Mouse (Mus musculus): ENCODE measurements around the gene Klk4. TPM values are rescaled to one million over a fixed set of nuclear protein-coding genes. Genes with fewer than 3 reads are reported as not detected.

The Klk4 gene
- polyA plus RNA-seq, 1 experiment = not detected

GRCm38 (mm10) chr7:43928521-43928920 lies 47.6 kb downstream of the Klk4 start:
- TF ChIP-seq CTCF (IDR thresholded peaks at IDR 0.05; ENCODE audit: insufficient read depth, low read depth, low read length) (no peak), POLR2A (IDR thresholded peaks at IDR 0.05; ENCODE audit: insufficient read depth, low read depth, low read length) (no peak)
- WGBS = 38% methylated on average over 4 of the region's 4 CpGs

DNA sequence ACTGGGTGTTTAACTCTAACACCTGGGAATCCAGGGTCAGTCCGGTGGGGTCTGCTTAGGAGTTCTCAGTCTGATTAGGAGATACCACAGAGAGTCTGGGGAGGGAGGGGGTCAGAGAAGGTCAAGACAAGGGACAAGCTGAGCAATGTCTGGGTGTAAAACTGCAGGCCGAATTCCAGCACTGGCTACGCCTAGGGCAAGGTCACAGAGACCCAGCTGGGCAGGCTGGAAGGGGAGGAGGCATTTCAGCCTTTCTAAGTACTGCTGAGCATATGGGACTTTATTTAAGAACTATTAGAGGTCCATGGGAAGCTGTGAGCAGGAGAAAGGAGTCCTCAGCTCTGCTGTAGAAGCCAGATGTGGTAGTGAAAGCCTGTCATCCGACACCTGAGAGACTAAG lies 51.4 kb downstream of the Klk4 start:
- no peak for TF ChIP-seq POLR2A (IDR thresholded peaks at IDR 0.05; ENCODE audit: insufficient read depth, low read depth, low read length)
- TF ChIP-seq CTCF (IDR thresholded peaks at IDR 0.05; ENCODE audit: insufficient read depth, low read depth, low read length) = no peak
- Histone ChIP-seq H3K4me3 (ENCODE audit: insufficient read depth, low read depth, low read length) (no peak overlapping the region), H3K27ac (ENCODE audit: insufficient read depth, low read depth, low read length) (no peak overlapping the region), H3K4me1 (ENCODE audit: control insufficient read depth, insufficient read depth, low read length) (no peaks in the 10 kb centered on the region)
- 67% methylated on average over 4 of the region's 4 CpGs for WGBS

More at GRCm38 (mm10) chr7:43928521-43928920, 47.6 kb downstream of the Klk4 start:
- no peak overlapping the region for H3K4me3 ChIP-seq (ENCODE audit: insufficient read depth, low read depth, low read length)
- no peaks in the 10 kb centered on the region for H3K4me1 ChIP-seq (ENCODE audit: control insufficient read depth, insufficient read depth, low read length)
- H3K27ac ChIP-seq (ENCODE audit: insufficient read depth, low read depth, low read length) = no peak overlapping the region

- TF ChIP-seq POLR2A (IDR thresholded peaks at IDR 0.05; ENCODE audit: insufficient read depth, low read depth, low read length) (no peak), CTCF (IDR thresholded peaks at IDR 0.05; ENCODE audit: insufficient read depth, low read depth, low read length) (no peak)
- H3K4me1 ChIP-seq (ENCODE audit: control insufficient read depth, insufficient read depth, low read length) = no peaks in the 10 kb centered on the region
- no peak within 1 kb of the TSS for H3K27ac ChIP-seq (ENCODE audit: insufficient read depth, low read depth, low read length)
- WGBS = 88% methylated on average over 3 of the region's 3 CpGs
- H3K4me3 ChIP-seq (ENCODE audit: insufficient read depth, low read depth, low read length) = no peak within 1 kb of the TSS
Observed at GRCm38 (mm10) chr7:43933440-43933839, 52.5 kb downstream of the Klk4 start, which contains the start of gene Klk15. Klk15 (plus strand) TSS chr7:43933740.

- WGBS = 66% methylated on average over 3 of the region's 3 CpGs
- H3K4me3 ChIP-seq (ENCODE audit: insufficient read depth, low read depth, low read length) = no peak overlapping the region
- TF ChIP-seq CTCF (IDR thresholded peaks at IDR 0.05; ENCODE audit: insufficient read depth, low read depth, low read length) = no peak
- no peak for TF ChIP-seq POLR2A (IDR thresholded peaks at IDR 0.05; ENCODE audit: insufficient read depth, low read depth, low read length)
- H3K27ac ChIP-seq (ENCODE audit: insufficient read depth, low read depth, low read length) = no peak overlapping the region
- H3K4me1 ChIP-seq (ENCODE audit: control insufficient read depth, insufficient read depth, low read length) = no peaks in the 10 kb centered on the region
Observed at GRCm38 (mm10) chr7:43934747-43935146, 53.8 kb downstream of the Klk4 start.

Other genes starting within 250 kb of the Klk4 start
- not detected in 2 replicates for gene Ceacam18, start 246.5 kb upstream of the Klk4 start, polyA plus RNA-seq (2012; ENCODE audit: insufficient read depth, insufficient read length, low replicate concordance, missing spikeins)
- not detected in 2 replicates for gene Siglece, start 221.0 kb upstream of the Klk4 start, polyA plus RNA-seq (2012; ENCODE audit: insufficient read depth, insufficient read length, low replicate concordance, missing spikeins)
- not detected in 2 replicates for gene Ctu1, start 209.1 kb upstream of the Klk4 start, polyA plus RNA-seq (2012; ENCODE audit: insufficient read depth, insufficient read length, low replicate concordance, missing spikeins)
- gene Klk14, start 190.7 kb upstream of the Klk4 start, polyA plus RNA-seq (2012; ENCODE audit: insufficient read depth, insufficient read length, low replicate concordance, missing spikeins) = not detected in 2 replicates
- gene Klk13, start 168.6 kb upstream of the Klk4 start, polyA plus RNA-seq (2012; ENCODE audit: insufficient read depth, insufficient read length, low replicate concordance, missing spikeins) = not detected in 2 replicates
- gene Klk12, start 112.3 kb upstream of the Klk4 start, polyA plus RNA-seq (2012; ENCODE audit: insufficient read depth, insufficient read length, low replicate concordance, missing spikeins) = not detected in 2 replicates
- not detected in 2 replicates for gene Klk11, start 106.6 kb upstream of the Klk4 start, polyA plus RNA-seq (2012; ENCODE audit: insufficient read depth, insufficient read length, low replicate concordance, missing spikeins)
- gene Klk10, start 100.1 kb upstream of the Klk4 start, polyA plus RNA-seq (2012; ENCODE audit: insufficient read depth, insufficient read length, low replicate concordance, missing spikeins) = not detected in 2 replicates
- gene Klk9, start 89.3 kb upstream of the Klk4 start, polyA plus RNA-seq (2012; ENCODE audit: insufficient read depth, insufficient read length, low replicate concordance, missing spikeins) = not detected in 2 replicates
- gene Klk8, start 83.6 kb upstream of the Klk4 start, polyA plus RNA-seq (2012; ENCODE audit: insufficient read depth, insufficient read length, low replicate concordance, missing spikeins) = not detected in 2 replicates
- gene Klk7, start 69.9 kb upstream of the Klk4 start, polyA plus RNA-seq (2012; ENCODE audit: insufficient read depth, insufficient read length, low replicate concordance, missing spikeins) = not detected in 2 replicates
- not detected in 2 replicates for gene Klk6, start 56.7 kb upstream of the Klk4 start, polyA plus RNA-seq (2012; ENCODE audit: insufficient read depth, insufficient read length, low replicate concordance, missing spikeins)
- gene Klk5, start 39.2 kb upstream of the Klk4 start, polyA plus RNA-seq (2012; ENCODE audit: insufficient read depth, insufficient read length, low replicate concordance, missing spikeins) = not detected in 2 replicates
- gene Klk15, start 52.6 kb downstream of the Klk4 start, polyA plus RNA-seq (2012; ENCODE audit: insufficient read depth, insufficient read length, low replicate concordance, missing spikeins) = not detected in 2 replicates
- not detected in 2 replicates for gene Klk1b8, start 69.5 kb downstream of the Klk4 start, polyA plus RNA-seq (2012; ENCODE audit: insufficient read depth, insufficient read length, low replicate concordance, missing spikeins)
- not detected in 2 replicates for gene Klk1b1, start 85.6 kb downstream of the Klk4 start, polyA plus RNA-seq (2012; ENCODE audit: insufficient read depth, insufficient read length, low replicate concordance, missing spikeins)
- not detected in 2 replicates for gene Klk1b9, start 94.9 kb downstream of the Klk4 start, polyA plus RNA-seq (2012; ENCODE audit: insufficient read depth, insufficient read length, low replicate concordance, missing spikeins)
- not detected in 2 replicates for gene Klk1b11, start 114.7 kb downstream of the Klk4 start, polyA plus RNA-seq (2012; ENCODE audit: insufficient read depth, insufficient read length, low replicate concordance, missing spikeins)
- not detected in 2 replicates for gene Klk1b26, start 131.0 kb downstream of the Klk4 start, polyA plus RNA-seq (2012; ENCODE audit: insufficient read depth, insufficient read length, low replicate concordance, missing spikeins)
- gene Klk1b27, start 171.1 kb downstream of the Klk4 start, polyA plus RNA-seq (2012; ENCODE audit: insufficient read depth, insufficient read length, low replicate concordance, missing spikeins) = not detected in 2 replicates
- gene Klk1b21, start 221.2 kb downstream of the Klk4 start, polyA plus RNA-seq (2012; ENCODE audit: insufficient read depth, insufficient read length, low replicate concordance, missing spikeins) = not detected in 2 replicates
- not detected in 2 replicates for gene Klk1b22, start 231.5 kb downstream of the Klk4 start, polyA plus RNA-seq (2012; ENCODE audit: insufficient read depth, insufficient read length, low replicate concordance, missing spikeins)

Measured in olfactory bulb, adult 2 months (tissue).